Mouse (Mus musculus) liver, embryonic 12.5 days (tissue): Measurements from ENCODE around the gene Spa17. TPM values are rescaled to one million over a fixed set of nuclear protein-coding genes. Genes with fewer than 3 reads are reported as not detected.

ENCODE experiments used
- ATAC-seq: fragments of 200-750 bp; cut with Nextera tagmentation; 2 replicates; pipeline ENCODE4 v1.8.0; 2017; ENCODE audit warnings: moderate number of reproducible peaks, mild to moderate bottlenecking, moderate library complexity
- H3K27ac ChIP-seq: fragments of 300-500 bp; sonication (generic); 2 replicates; pipeline ENCODE4 v1.5.1; 2016; ENCODE audit warnings: mild to moderate bottlenecking
- H3K27me3 ChIP-seq: fragments of 300-500 bp; sonication (generic); replicated peaks from 2 replicates; pipeline ENCODE4 v1.6.1; 2016; ENCODE audit warnings: mild to moderate bottlenecking, moderate library complexity
- H3K36me3 ChIP-seq: fragments of 300-500 bp; sonication (generic); 2 replicates; pipeline ENCODE4 v1.6.1; 2016; ENCODE audit warnings: mild to moderate bottlenecking, moderate library complexity
- H3K4me1 ChIP-seq: fragments of 300-500 bp; sonication (generic); 2 replicates; pipeline ENCODE4 v1.6.1; 2016
- H3K4me2 ChIP-seq: fragments of 300-500 bp; sonication (generic); 2 replicates; pipeline ENCODE4 v1.6.1; 2016; ENCODE audit warnings: mild to moderate bottlenecking, moderate library complexity
- H3K4me3 ChIP-seq: fragments of 300-500 bp; sonication (generic); 2 replicates; pipeline ENCODE4 v1.5.1; 2016; ENCODE audit warnings: mild to moderate bottlenecking, moderate library complexity
- H3K9ac ChIP-seq: fragments of 300-500 bp; sonication (generic); 2 replicates; pipeline ENCODE4 v1.6.1; 2016; ENCODE audit warnings: mild to moderate bottlenecking, moderate library complexity
- H3K9me3 ChIP-seq: fragments of 300-500 bp; sonication (generic); replicated peaks from 2 replicates; pipeline ENCODE4 v1.6.1; 2016; ENCODE audit warnings: mild to moderate bottlenecking, moderate library complexity
- WGBS: fragments of 180-500 bp; shearing (Covaris S2); methylation state at CpG from one replicate; pipeline ENCODE4 v1.1.7; 2016; ENCODE audit not compliant: insufficient replicate concordance; 5-methylcytosine and 5-hydroxymethylcytosine counted together
- polyA plus RNA-seq: library from polyadenylated mRNA; unstranded; fragments of >200 nt; fragmentation: Nextera tagmentation; extraction: Ambion mirVana; gene quantifications from 2 replicates; pipeline ENCODE4 v1.2.1, GENCODE M21; 2016

Spa17 gene
- polyA plus RNA-seq, 1 experiment from 2014 or later = 2.8 TPM

- Histone ChIP-seq H3K4me2 (peak overlapping the region; percentile 81), H3K4me1 (peaks cover 16% of the 10 kb centered on the region), H3K9ac (peak overlapping the region; percentile 69), H3K36me3 (no peaks in the 10 kb centered on the region), H3K4me3 (peak overlapping the region; percentile 75), H3K27ac (peak overlapping the region; percentile 67), H3K9me3 (no peaks in the 10 kb centered on the region), H3K27me3 (no peaks in the 10 kb centered on the region)
- ATAC-seq = peak; percentile 9
These were observed 794 bp upstream of the Spa17 start for GRCm38 (mm10) chr9:37614316-37614715.

DNA sequence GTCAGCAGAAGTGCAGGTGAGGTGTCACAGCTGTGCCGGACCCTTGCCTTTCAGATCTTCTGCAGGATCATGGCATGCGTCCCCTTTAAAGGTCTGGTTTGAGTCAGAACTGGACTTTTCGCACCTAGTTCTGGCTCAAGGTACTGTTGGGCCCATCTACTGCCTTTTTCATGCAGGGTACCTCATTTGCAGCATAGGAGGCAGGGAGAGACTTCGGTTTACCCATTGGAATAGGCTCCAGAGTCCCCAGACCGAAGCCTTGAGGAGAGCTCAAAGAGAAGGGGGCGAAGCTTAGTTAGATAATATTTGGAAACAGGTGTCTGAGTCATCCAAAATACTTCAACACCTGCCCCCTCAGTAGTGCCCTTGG lies 374 bp upstream of the Spa17 start:
- H3K27ac ChIP-seq = peak overlapping the region; percentile 67
- 19% methylated on average over 6 of the region's 6 CpGs for WGBS
- ATAC-seq = no peak
- H3K4me3 ChIP-seq = peak overlapping the region; percentile 75
- H3K9ac ChIP-seq = peak overlapping the region; percentile 69
- no peaks in the 10 kb centered on the region for H3K9me3 ChIP-seq
- H3K36me3 ChIP-seq = no peaks in the 10 kb centered on the region
- peak overlapping the region; percentile 81 for H3K4me2 ChIP-seq
- peaks cover 16% of the 10 kb centered on the region for H3K4me1 ChIP-seq
- H3K27me3 ChIP-seq = no peaks in the 10 kb centered on the region

DNA sequence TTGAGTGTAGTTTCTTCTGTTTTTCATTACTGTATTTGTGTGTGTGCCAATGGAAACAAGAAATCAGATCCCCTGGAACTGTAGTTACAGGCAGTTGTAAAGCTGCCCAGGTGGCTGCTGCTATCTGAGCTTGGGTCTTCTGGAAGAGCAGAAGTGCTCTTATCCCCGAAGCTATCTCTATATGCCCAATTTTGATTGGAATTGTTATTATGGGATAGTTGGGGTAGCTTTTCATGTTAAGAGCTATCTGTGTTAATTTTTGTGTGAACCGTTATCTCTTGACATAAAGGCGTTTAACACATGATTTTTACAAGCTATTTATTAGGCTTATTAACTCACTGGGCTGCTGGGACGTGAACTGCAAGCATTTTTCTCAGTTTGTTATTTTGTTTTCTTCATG lies 4.0 kb downstream of the Spa17 start:
- no peaks in the 10 kb centered on the region for H3K9me3 ChIP-seq
- H3K9ac ChIP-seq = no peak overlapping the region
- H3K36me3 ChIP-seq = no peaks in the 10 kb centered on the region
- no peaks in the 10 kb centered on the region for H3K27me3 ChIP-seq
- no peak overlapping the region for H3K27ac ChIP-seq
- 67% methylated on average over 4 of the region's 4 CpGs for WGBS
- no peak overlapping the region for H3K4me3 ChIP-seq
- peaks cover 22% of the 10 kb centered on the region for H3K4me1 ChIP-seq
- no peak overlapping the region for H3K4me2 ChIP-seq
- ATAC-seq = no peak

- Histone ChIP-seq H3K27ac (no peak overlapping the region), H3K9me3 (no peaks in the 10 kb centered on the region), H3K27me3 (no peaks in the 10 kb centered on the region), H3K36me3 (no peaks in the 10 kb centered on the region), H3K9ac (no peak overlapping the region), H3K4me2 (no peak overlapping the region), H3K4me3 (no peak overlapping the region), H3K4me1 (peaks cover 21% of the 10 kb centered on the region)
- WGBS = 36% methylated on average over 3 of the region's 3 CpGs
- ATAC-seq = peak; percentile 45; the same call in 1 of the 2 replicates
These were observed 8.4 kb downstream of the Spa17 start for GRCm38 (mm10) chr9:37605089-37605488.

GRCm38 (mm10) chr9:37600538-37601205 lies 12.8 kb downstream of the Spa17 start:
- H3K36me3 ChIP-seq = no peaks in the 10 kb centered on the region
- peak; percentile 97 for ATAC-seq

GRCm38 (mm10) chr9:37598637-37599036 lies 14.9 kb downstream of the Spa17 start:
- H3K9me3 ChIP-seq = no peaks in the 10 kb centered on the region
- 61% methylated on average over 2 of the region's 2 CpGs for WGBS
- H3K27me3 ChIP-seq = no peaks in the 10 kb centered on the region
- peaks cover 23% of the 10 kb centered on the region for H3K4me1 ChIP-seq
- H3K36me3 ChIP-seq = no peaks in the 10 kb centered on the region
- H3K4me2 ChIP-seq = no peak overlapping the region
- H3K4me3 ChIP-seq = no peak overlapping the region
- no peak for ATAC-seq
- no peak overlapping the region for H3K27ac ChIP-seq
- no peak overlapping the region for H3K9ac ChIP-seq

More at GRCm38 (mm10) chr9:37600538-37601205, 12.8 kb downstream of the Spa17 start:
- Histone ChIP-seq H3K27me3 (no peaks in the 10 kb centered on the region), H3K27ac (peak overlapping the region; percentile 72), H3K9me3 (no peaks in the 10 kb centered on the region), H3K4me1 (peaks cover 28% of the 10 kb centered on the region), H3K9ac (no peak overlapping the region), H3K4me2 (peak overlapping the region; percentile 30), H3K4me3 (no peak overlapping the region)
- 18% methylated on average over 2 of the region's 2 CpGs for WGBS

DNA sequence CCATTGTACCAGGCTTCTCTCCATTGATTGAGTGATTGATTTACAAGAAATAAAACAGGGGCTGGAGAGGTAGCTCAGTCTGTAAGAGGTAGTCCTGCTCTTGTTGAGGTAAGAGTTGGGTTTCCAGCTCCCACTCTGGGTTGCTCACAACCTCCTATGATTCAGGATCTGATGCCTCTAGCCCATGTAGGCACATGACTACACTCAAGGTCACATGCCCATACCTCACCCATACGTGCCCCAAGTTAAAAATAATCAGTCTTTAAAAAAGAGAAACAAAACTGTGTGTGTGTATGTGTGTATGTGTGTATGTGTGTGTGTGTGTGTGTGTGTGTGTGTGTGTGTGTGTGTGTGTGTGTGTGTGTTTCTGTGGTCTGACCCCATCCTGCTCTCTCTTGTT lies 18.0 kb downstream of the Spa17 start:
- Histone ChIP-seq H3K4me3 (no peak overlapping the region), H3K9me3 (no peaks in the 10 kb centered on the region), H3K4me2 (no peak overlapping the region), H3K27ac (no peak overlapping the region), H3K36me3 (no peaks in the 10 kb centered on the region), H3K4me1 (peaks cover 29% of the 10 kb centered on the region), H3K27me3 (no peaks in the 10 kb centered on the region), H3K9ac (no peak overlapping the region)
- ATAC-seq = no peak
- WGBS = 68% methylated on average over 1 of the region's 1 CpGs

GRCm38 (mm10) chr9:37593690-37594089 lies 19.8 kb downstream of the Spa17 start:
- Histone ChIP-seq H3K9ac (no peak overlapping the region), H3K9me3 (no peaks in the 10 kb centered on the region), H3K27me3 (no peaks in the 10 kb centered on the region), H3K4me2 (no peak overlapping the region), H3K4me3 (no peak overlapping the region), H3K36me3 (no peaks in the 10 kb centered on the region), H3K4me1 (peaks cover 18% of the 10 kb centered on the region), H3K27ac (no peak overlapping the region)
- ATAC-seq = no peak
- 88% methylated on average over 3 of the region's 3 CpGs for WGBS

GRCm38 (mm10) chr9:37592633-37593032 lies 20.9 kb downstream of the Spa17 start:
- 26% methylated on average over 6 of the region's 6 CpGs for WGBS
- Histone ChIP-seq H3K4me2 (no peak overlapping the region), H3K36me3 (no peaks in the 10 kb centered on the region), H3K9ac (no peak overlapping the region), H3K27me3 (no peaks in the 10 kb centered on the region), H3K9me3 (no peaks in the 10 kb centered on the region), H3K4me1 (peaks cover 18% of the 10 kb centered on the region), H3K27ac (no peak overlapping the region), H3K4me3 (no peak overlapping the region)
- no peak for ATAC-seq

- no peak overlapping the region for H3K27ac ChIP-seq
- peaks cover 18% of the 10 kb centered on the region for H3K4me1 ChIP-seq
- no peak overlapping the region for H3K4me3 ChIP-seq
- no peak for ATAC-seq
- no peak overlapping the region for H3K9ac ChIP-seq
- 29% methylated on average over 2 of the region's 2 CpGs for WGBS
- H3K9me3 ChIP-seq = no peaks in the 10 kb centered on the region
- H3K36me3 ChIP-seq = no peaks in the 10 kb centered on the region
- no peak overlapping the region for H3K4me2 ChIP-seq
- H3K27me3 ChIP-seq = no peaks in the 10 kb centered on the region
These were observed 21.5 kb downstream of the Spa17 start for GRCm38 (mm10) chr9:37592025-37592424.

GRCm38 (mm10) chr9:37590381-37590780 lies 23.1 kb downstream of the Spa17 start:
- Histone ChIP-seq H3K36me3 (no peaks in the 10 kb centered on the region), H3K27ac (no peak overlapping the region), H3K4me3 (no peak overlapping the region), H3K4me1 (peaks cover 15% of the 10 kb centered on the region), H3K9me3 (no peaks in the 10 kb centered on the region), H3K4me2 (no peak overlapping the region), H3K27me3 (no peaks in the 10 kb centered on the region), H3K9ac (no peak overlapping the region)
- no peak for ATAC-seq
- whole genome bisulfite sequencing = 67% methylated on average over 4 of the region's 4 CpGs

DNA sequence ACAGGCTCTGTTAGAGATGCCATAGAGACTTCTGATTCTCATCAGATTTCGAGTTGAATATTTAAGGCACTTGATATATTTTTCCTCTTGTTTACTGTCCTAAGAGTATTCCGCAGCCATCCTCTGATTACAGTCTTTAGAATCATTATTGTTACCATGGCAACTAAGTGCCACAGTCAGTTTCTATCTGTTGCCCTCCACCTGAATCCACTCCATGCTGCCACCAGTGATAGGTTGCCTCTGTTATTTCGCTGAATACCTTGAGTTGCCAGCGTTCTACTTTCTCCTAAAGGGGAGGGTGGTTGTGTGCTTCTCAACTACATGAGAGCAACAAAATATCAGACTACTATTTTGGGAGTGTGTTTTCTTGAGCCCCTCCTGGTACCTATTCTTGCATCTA lies 26.8 kb downstream of the Spa17 start:
- Histone ChIP-seq H3K9me3 (no peaks in the 10 kb centered on the region), H3K27ac (no peak overlapping the region), H3K4me2 (no peak overlapping the region), H3K27me3 (no peaks in the 10 kb centered on the region), H3K36me3 (no peaks in the 10 kb centered on the region), H3K9ac (no peak overlapping the region), H3K4me3 (no peak overlapping the region), H3K4me1 (0 out of 2 replicates have a peak, but pooled peaks cover 6% of the 10 kb centered on the region)
- whole genome bisulfite sequencing = 62% methylated on average over 4 of the region's 4 CpGs
- ATAC-seq = no peak

DNA sequence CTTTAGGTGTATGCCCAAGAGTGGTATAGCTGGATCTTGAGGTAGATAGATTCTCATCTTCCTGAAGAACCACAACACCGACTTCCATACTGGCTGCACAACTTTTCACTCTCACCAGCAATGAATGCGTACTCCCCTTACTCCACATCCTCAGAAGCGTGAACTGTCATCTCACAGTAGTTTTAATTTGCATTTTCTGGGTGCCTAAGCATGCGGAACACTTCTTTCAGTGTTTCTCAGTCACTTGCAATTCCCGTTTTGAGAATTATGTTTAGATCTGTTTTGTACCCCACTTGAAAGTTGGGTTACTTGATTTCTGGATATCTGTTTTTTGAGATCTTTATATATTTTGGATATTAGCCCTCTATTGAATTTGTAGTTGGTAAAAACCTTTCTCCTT lies 29.9 kb downstream of the Spa17 start:
- 74% methylated on average over 5 of the region's 5 CpGs for WGBS
- Histone ChIP-seq H3K4me1 (no peaks in the 10 kb centered on the region), H3K9me3 (no peaks in the 10 kb centered on the region), H3K9ac (no peak overlapping the region), H3K36me3 (no peaks in the 10 kb centered on the region), H3K27me3 (no peaks in the 10 kb centered on the region), H3K4me3 (no peak overlapping the region), H3K27ac (no peak overlapping the region), H3K4me2 (no peak overlapping the region)
- ATAC-seq = no peak
